Mouse (Mus musculus) gastrocnemius, postnatal 36 days (tissue): ENCODE measurements around the gene Exoc6. TPM values are rescaled to one million over a fixed set of nuclear protein-coding genes. Genes with fewer than 3 reads are reported as not detected.

Source experiments
- DNase-seq, 2 experiments: peaks; one replicate each; pipeline ENCODE4 v3.0.0; 2022
- intact Hi-C: fragments of 180-260 bp; cut with DNase I; formaldehyde crosslinking; loops from one replicate; pipeline ENCODE4 v1.15.1; 2025
- total RNA-seq, 2 experiments: library from RNA; stranded (reverse); gene quantifications; 2 replicates each; pipeline ENCODE4 v1.2.3; 2021

Exoc6 gene
- total RNA-seq, 2 experiments from 2014 or later: 40.6 to 48.2 TPM

- intact Hi-C loops: no loop called here
These were observed 123.2 kb downstream of the Exoc6 start for GRCm38 (mm10) chr19:37673393-37673792.

GRCm38 (mm10) chr19:37685281-37685680 is 135.1 kb downstream of the Exoc6 start, which contains the start of gene Cyp26c1:
Cyp26c1 (plus strand) TSS chr19:37685581.
- no peak for DNase-seq
- intact Hi-C loops: no loop called here

More at GRCm38 (mm10) chr19:37673393-37673792, 123.2 kb downstream of the Exoc6 start:
- DNase-seq: no peak

GRCm38 (mm10) chr19:37686347-37686746 is 136.1 kb downstream of the Exoc6 start:
- DNase-seq: no peak
- intact Hi-C loops: no loop called here

- intact Hi-C loops: no loop called here
- no peak for DNase-seq
These were observed 137.0 kb downstream of the Exoc6 start for GRCm38 (mm10) chr19:37686941-37687850.

- no peak for DNase-seq
- intact Hi-C loops: no loop called here
These were observed 139.3 kb downstream of the Exoc6 start for GRCm38 (mm10) chr19:37689478-37689877.

- intact Hi-C loops: no loop called here
- DNase-seq: no peak
These were observed 140.5 kb downstream of the Exoc6 start for GRCm38 (mm10) chr19:37690716-37691115.

- DNase-seq: no peak
- intact Hi-C loops: no loop called here
These were observed 142.7 kb downstream of the Exoc6 start for GRCm38 (mm10) chr19:37692879-37693278.

GRCm38 (mm10) chr19:37695146-37695545 is 144.9 kb downstream of the Exoc6 start:
- no peak for DNase-seq
- intact Hi-C loops: no loop called here

- DNase-seq: no peak
- intact Hi-C loops: no loop called here
These were observed 145.8 kb downstream of the Exoc6 start for GRCm38 (mm10) chr19:37695762-37696602.

GRCm38 (mm10) chr19:37696603-37697334 is 146.6 kb downstream of the Exoc6 start:
- DNase-seq: no peak
- intact Hi-C loops: no loop called here

GRCm38 (mm10) chr19:37697335-37697636 is 147.1 kb downstream of the Exoc6 start:
- intact Hi-C loops: no loop called here

GRCm38 (mm10) chr19:37697651-37698272 is 147.5 kb downstream of the Exoc6 start, which contains the start of gene Cyp26a1:
Cyp26a1 (plus strand) TSS chr19:37697798.
- DNase-seq: no peak
- intact Hi-C loops: no loop called here

More at GRCm38 (mm10) chr19:37697335-37697636, 147.1 kb downstream of the Exoc6 start:
- no peak for DNase-seq

GRCm38 (mm10) chr19:37698273-37699160 is 148.3 kb downstream of the Exoc6 start:
- no peak for DNase-seq
- intact Hi-C loops: no loop called here

- intact Hi-C loops: no loop called here
- no peak for DNase-seq
These were observed 149.5 kb downstream of the Exoc6 start for GRCm38 (mm10) chr19:37699711-37700110.

- no peak for DNase-seq
- intact Hi-C loops: loop anchor here (1.0 kb wide), 1 partner anchor 185 kb away; no protein-coding TSS in a partner anchor
These were observed 152.3 kb downstream of the Exoc6 start for GRCm38 (mm10) chr19:37702377-37703076.

GRCm38 (mm10) chr19:37703902-37704509 is 153.8 kb downstream of the Exoc6 start:
- peak; percentile 43 to 61 for DNase-seq
- intact Hi-C loops: loop anchor here (1.0 to 2.0 kb wide), 2 partner anchors 183 to 233 kb away; no protein-coding TSS in a partner anchor

- intact Hi-C loops: loop anchor here (2.0 kb wide), 1 partner anchor 231 kb away; no protein-coding TSS in a partner anchor
- no peak for DNase-seq
These were observed 155.5 kb downstream of the Exoc6 start for GRCm38 (mm10) chr19:37705722-37706121.

- no peak for DNase-seq
- intact Hi-C loops: no loop called here
These were observed 164.5 kb downstream of the Exoc6 start for GRCm38 (mm10) chr19:37714681-37715080.
